Mouse (Mus musculus): Measurements from ENCODE around the gene Npc1l1.

GRCm38 (mm10) chr11:6256490-6257072 lies 26.6 kb upstream of the Npc1l1 start:
- TF ChIP-seq POLR2A (IDR thresholded peaks at IDR 0.05; ENCODE audit: control insufficient read depth in 1 of 2, insufficient read depth in 1 of 2, low read depth in 1 of 2, low read length in 2 of 2, poor library complexity in 1 of 2): peak in 1 of 2 experiments; percentile 38; a peak in 1 of 4 replicates
- TF ChIP-seq SIN3A (IDR thresholded peaks at IDR 0.05; ENCODE audit: low read length): no peak
